Mouse (Mus musculus) right cerebral cortex, adult 2 months (tissue): ENCODE data around the gene Fnip2.

Experiments used
- DNase-seq, 2 experiments: peaks; one replicate each; pipeline ENCODE4 v3.0.0; 2021 to 2022; ENCODE audit warnings: low spot score in 2 of 2

Gene Fnip2

DNA sequence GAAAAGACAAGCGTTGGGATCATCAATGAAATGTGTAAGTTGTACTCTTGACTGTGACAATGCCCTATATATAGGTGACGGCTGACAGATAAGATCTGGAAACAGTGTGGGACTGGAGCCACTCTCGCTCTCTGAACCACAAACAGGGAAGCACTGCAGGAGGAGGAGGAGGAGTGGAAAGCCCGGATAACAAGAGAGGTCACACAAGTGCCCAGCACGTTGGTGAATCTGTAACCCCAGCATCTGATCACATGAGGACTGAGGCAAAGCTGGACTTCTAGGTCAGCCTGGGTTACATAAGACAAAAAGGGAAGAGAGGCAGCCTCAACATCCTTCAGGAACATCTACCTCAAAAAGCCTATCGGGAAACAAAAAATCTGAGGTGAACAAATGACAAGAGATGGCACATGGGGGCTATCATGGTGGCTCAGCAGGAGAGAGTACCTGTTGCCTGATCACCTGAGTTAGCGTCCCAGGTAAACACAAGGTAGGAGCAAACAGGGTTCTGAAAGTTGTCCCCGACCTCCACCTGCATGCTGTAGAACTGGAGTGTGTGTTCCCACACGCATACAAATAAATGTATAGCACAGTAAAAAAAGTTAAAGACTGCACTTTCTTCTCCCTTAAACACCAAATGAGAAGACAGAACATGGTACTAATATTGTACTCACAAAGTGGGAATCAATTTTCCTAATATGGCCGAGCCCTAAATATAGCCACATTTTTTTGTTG, 2.6 kb downstream of the Fnip2 start:
- no peak for DNase-seq

- DNase-seq, result no peak
Observed at GRCm38 (mm10) chr3:79563511-79563910, 4.1 kb downstream of the Fnip2 start.

DNA sequence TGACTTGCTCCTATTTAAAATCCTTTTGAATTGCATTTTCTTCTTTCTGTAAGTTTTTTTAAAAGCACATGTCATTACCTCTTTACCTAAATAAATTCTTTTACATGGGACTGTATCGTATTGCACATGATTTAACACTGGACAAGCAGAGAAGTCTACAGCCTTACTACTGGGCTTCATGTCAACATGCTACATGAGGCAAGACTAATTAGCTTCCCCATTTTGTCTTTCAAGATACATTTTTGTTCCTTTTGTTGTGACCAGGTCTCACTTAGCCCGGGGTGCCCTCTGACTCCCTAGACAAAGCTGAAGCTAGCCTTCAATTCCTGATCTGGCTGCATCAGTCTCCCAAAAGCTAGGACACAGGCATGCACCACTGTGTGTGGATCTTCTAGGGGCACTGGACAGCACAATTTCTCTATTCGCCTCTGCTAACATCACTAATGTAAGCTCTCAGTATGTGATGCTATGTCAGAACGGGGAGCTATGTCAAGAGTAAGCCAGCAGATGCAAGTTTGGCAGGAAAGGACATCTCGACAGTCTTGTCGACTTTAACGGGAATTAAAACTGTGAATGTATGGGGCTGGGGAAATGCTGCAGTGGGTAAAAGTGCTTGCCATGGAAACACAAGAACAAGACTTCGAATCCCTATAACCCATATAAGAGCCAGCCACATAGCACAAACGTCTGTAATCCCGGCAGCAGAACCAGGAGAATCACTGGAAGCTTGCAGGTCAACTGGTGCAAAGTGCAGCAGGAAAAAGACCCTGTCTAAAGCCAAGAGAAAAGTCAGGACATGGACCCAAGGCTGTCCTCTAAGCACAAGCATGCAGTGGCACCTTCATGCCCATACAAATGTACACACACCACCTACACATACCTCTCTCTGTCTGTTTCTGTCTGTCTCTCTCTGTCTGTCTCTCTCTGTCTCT, 5.5 kb downstream of the Fnip2 start:
- DNase-seq, result no peak

DNA sequence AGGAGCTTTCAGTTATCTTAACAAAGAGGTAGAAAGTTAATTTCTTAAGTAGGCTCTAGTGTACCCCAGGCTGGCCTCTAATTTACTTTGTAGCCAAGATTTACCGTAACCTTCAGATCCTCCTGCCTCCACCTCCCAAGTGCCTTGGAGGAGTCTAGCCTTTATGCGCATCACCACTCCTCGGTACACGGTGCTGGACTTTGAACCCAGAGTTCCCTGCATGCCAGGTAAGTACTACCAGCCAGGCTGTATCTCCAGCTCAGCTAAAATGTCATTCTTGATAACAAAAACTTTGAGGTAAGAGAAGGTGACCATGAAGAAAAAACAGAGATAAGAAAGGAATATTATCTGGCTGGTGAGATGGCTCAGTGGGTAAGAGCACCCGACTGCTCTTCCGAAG, 7.0 kb downstream of the Fnip2 start:
- no peak for DNase-seq

GRCm38 (mm10) chr3:79559773-79560045, 7.9 kb downstream of the Fnip2 start:
- DNase-seq, result no peak

DNA sequence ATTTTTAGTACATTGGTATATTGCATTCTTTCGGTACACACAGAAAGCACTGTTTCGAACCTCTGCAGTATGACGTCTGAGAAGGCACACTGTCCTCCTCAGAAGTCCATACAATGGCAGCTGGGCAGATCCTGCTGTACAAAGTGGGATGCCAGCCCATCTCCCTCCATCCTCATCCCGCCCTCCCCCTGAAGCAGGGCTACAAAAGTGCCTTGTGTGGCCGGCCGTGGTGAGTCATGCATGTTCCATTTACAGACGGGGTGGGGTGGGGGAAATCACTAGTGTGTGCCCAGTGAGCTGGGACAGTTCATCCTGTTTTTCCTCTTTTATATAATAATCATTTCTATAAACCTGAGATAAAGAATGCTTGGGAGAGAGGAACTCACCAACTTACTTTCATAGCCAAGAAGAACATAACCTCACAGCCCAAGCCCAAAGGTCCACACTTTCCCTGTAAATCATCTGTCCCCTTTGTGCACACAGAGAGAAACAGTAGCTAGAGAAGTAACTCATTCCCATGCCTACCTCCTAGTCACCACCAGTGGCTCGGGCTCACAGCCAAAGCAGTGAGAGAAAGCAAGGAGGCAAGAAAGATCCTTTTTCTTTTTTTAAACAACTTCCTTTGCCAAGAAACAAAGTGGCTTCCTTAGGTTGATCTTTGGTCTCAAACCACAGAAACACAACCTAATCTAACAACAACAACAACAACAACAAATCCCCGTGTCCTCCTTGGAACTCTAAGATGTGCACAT, 8.4 kb downstream of the Fnip2 start:
- DNase-seq, result peak; percentile 55 to 62

DNA sequence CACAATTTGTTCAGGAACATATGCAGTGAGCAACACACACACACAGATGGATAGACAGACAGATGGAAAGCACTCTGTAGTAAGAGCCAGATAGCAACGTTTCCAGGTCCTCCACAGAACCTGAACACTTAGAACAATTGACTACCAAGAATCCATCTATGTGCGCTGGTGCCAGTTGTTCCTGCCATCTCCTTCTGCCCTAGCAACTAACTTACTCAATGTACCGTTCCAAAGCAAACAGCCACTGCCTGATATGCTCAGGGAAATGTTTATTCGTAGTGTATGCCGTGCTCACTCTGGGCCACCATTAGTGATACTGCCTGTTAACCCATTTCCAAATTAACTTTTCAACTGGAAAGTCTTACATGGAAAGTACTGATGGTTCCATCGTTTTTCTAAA, 12.5 kb downstream of the Fnip2 start:
- DNase-seq, result no peak

DNA sequence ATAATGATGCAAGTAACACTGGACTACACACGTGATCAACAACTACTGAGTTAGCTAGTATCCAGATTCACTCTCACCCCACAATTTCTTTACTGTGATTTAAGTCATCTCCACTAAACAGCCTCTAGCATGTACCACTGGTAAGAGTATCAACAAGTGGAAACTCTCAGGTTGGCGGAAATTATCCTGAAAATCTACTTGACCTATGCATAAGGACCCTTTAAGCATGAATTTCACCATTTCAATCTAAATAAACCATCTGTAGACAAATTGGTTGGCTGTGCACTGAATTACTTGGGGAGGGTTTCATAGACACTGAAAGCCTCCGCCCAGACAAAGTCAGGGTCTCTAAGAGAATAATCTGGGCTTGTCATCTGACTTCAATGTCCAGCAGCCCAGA, 13.8 kb downstream of the Fnip2 start:
- no peak for DNase-seq

DNA sequence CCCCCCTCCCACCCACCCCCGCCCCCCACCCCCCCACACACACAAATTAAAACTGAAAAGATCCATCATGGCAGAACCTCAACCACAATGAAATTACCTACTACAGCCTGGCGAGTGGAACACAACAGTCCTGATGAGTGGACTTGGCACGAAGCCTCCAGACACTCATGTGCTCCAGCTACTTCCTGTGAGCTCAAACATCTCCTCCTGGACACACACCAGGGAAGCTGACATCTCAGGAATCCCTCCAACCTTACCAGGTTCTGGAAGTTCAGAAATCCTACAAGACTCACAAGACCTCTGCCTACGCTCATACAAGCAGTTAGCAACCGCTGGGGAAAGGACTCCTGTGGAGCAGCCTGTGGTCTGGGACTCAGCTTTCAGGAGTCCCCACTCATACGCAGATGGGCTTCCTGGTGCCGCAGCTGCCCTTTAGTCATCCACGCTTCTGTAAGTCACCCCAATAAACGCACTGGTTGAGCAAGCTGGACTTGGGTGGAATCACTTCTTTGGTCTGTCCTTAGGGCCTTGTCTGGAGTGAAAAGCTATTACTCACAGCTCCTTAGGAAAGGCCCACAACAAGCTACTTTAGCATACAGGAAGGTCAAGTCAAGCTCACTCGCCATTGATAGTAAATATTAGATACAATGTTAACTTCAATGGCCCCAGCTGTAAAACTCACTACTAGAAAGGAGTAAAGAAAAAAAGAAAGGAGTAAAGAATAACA, 15.6 kb downstream of the Fnip2 start:
- no peak for DNase-seq

DNA sequence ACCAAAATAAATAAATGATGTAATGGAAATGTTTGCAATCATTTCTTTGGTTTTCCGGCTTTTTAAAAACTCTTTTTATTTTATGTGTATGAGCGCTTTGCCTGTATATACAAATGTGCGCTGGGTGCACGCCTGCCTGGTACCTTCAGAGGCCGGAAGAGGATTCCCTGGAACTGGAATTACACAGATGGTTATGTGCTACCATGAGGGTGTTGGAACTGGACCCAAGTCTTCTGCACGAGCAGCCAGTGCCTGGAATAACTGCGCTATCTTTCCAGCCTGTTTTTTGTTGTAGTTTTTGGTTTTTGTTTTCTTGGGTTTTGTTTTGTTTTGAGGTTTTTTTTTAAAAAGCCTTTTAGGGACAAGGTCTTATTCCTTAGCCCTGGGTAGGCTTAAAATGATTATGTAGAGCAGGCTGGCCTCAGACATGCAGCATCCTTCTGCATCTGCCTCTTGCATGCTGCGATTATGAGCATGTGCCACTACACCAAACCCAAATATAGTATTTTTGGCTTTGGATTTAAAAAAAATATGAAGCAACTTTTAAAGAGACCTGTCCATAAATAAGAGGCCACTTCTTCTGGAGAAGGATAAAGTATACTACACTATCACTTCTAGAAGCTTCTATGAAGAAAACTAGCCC, 17.7 kb downstream of the Fnip2 start:
- DNase-seq, result no peak

- no peak for DNase-seq
Observed at GRCm38 (mm10) chr3:79548681-79549437, 18.7 kb downstream of the Fnip2 start.

DNA sequence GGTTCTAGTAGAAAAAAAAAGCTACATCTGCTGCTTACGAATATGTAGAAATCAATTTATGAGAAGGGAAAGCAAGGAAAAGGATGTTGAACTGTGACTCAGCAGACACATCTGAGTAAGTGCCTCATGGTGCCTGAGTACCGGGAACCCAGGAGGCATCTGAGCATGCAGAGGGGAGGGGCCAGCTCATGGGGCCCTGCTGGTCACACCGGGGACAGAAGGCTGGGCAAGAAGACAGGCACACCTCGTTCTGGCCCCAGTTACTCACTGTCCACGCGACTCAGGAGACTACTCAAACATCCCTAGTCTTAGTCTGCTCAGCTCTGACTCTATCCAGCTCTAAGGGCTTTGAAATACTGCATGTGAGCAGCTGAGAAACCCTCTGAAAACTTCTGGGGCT, 25.0 kb downstream of the Fnip2 start:
- no peak for DNase-seq

DNA sequence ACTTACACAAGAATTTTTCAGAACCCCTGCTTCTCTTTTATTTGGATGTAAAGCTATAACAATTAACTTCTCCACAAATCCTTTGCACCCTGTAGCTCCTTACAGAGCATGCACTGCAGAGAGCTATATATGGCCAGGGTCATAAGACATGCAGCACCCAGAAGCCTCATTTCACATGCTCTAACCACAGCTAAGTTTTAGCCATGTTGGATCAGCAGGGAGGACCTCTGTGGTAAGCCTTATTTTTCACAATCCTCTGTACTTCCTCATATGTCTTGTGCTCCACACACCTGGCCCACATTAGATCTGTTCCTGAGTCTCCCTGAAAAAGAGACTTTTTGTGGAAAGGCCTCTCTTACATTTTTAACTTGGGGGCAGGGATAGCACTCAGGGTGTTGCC, 27.9 kb downstream of the Fnip2 start:
- no peak for DNase-seq

DNA sequence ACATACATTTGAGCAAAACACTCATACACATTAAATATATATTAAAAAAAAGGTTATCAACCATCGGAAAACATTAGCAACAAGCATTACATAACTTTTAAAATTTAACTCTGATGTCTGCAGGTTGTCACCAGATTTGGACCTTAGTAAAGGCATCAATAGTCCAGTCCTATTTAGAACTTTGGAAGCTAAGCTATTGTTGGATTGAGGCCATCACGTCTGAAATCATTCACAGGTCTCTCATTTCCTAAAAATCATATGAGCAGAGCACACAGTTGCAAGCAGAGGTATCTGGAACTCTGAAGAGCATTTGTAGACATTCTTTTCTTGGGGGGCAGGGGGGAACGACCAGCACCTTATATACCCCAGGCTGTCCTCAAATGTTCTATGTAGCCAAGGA, 28.5 kb downstream of the Fnip2 start:
- DNase-seq, result no peak

- no peak for DNase-seq
Observed at GRCm38 (mm10) chr3:79538342-79538741, 29.3 kb downstream of the Fnip2 start.

- no peak for DNase-seq
Observed at GRCm38 (mm10) chr3:79537626-79538203, 29.9 kb downstream of the Fnip2 start.

- DNase-seq, result no peak
Observed at GRCm38 (mm10) chr3:79537023-79537422, 30.6 kb downstream of the Fnip2 start.

GRCm38 (mm10) chr3:79531581-79532271, 35.9 kb downstream of the Fnip2 start:
- DNase-seq, result peak; percentile 70 to 78

DNA sequence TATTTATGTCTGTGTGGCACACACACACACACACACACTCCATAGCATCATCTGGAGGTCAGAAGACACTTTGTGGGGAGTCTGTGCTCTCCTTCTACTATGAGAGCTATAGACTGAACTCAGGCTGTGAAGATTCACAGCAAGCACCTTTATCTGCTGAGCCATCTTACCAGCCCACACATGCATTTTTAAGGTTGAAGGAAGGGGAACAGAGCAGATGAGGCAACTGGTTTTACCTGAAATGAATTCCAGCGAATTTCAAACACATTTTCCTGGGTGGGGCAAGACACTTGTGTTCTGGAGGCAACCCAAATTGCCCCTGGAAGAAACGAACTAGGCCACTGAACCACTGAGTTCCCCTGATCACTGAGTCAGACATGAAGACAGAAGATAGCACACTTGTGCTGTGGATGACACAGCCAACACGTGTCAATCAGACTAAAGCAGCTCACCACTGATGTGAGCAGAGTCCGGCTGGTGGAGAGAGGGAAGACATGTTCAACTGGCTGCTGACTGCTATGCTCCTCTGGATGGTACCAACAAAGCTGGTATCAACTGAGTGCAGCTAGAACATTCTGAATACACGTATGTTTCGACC, 38.0 kb downstream of the Fnip2 start:
- DNase-seq, result no peak
